Mouse (Mus musculus) midbrain, embryonic 13.5 days (tissue): ENCODE data around the gene Jak3. TPM values are rescaled to one million over a fixed set of nuclear protein-coding genes. Genes with fewer than 3 reads are reported as not detected.
"Not testable (repeated sequence)": the region's sequence is repeated elsewhere in the genome, so short reads cannot be mapped to it uniquely, and the experiment has no call there.

Experiments
- ATAC-seq: fragments of 200-750 bp; cut with Nextera tagmentation; 2 replicates; pipeline ENCODE4 v1.8.0; 2017; ENCODE audit warnings: mild to moderate bottlenecking, moderate TSS enrichment, moderate library complexity
- H3K27ac ChIP-seq: fragments of 300-500 bp; sonication (generic); 2 replicates; pipeline ENCODE4 v1.5.1; 2015; ENCODE audit warnings: inconsistent platforms, mild to moderate bottlenecking, moderate library complexity
- H3K27me3 ChIP-seq: fragments of 300-500 bp; sonication (generic); 2 replicates; pipeline ENCODE4 v1.6.1; 2015; ENCODE audit warnings: mild to moderate bottlenecking, inconsistent platforms
- H3K36me3 ChIP-seq: fragments of 300-500 bp; sonication (generic); 2 replicates; pipeline ENCODE4 v1.6.1; 2015; ENCODE audit warnings: mild to moderate bottlenecking, inconsistent platforms
- H3K4me1 ChIP-seq: fragments of 300-500 bp; sonication (generic); replicated peaks from 2 replicates; pipeline ENCODE4 v1.6.1; 2015; ENCODE audit warnings: inconsistent platforms
- H3K4me2 ChIP-seq: fragments of 300-500 bp; sonication (generic); replicated peaks from 2 replicates; pipeline ENCODE4 v1.6.1; 2015; ENCODE audit warnings: moderate library complexity, mild to moderate bottlenecking, inconsistent platforms
- H3K4me3 ChIP-seq: fragments of 300-500 bp; sonication (generic); replicated peaks from 2 replicates; pipeline ENCODE4 v1.5.1; 2015; ENCODE audit warnings: mild to moderate bottlenecking, inconsistent platforms
- H3K9ac ChIP-seq: fragments of 300-500 bp; sonication (generic); replicated peaks from 2 replicates; pipeline ENCODE4 v1.6.1; 2015; ENCODE audit warnings: mild to moderate bottlenecking, inconsistent platforms
- H3K9me3 ChIP-seq: fragments of 300-500 bp; sonication (generic); 2 replicates; pipeline ENCODE4 v1.6.1; 2016; ENCODE audit warnings: mild to moderate bottlenecking, inconsistent platforms
- WGBS: fragments of 180-500 bp; shearing (Covaris S2); methylation state at CpG from one replicate; pipeline ENCODE4 v1.1.7; 2015; 5-methylcytosine and 5-hydroxymethylcytosine counted together
- polyA plus RNA-seq: library from polyadenylated mRNA; unstranded; fragments of >200 nt; fragmentation: Nextera tagmentation; extraction: Ambion mirVana; gene quantifications from 2 replicates; pipeline ENCODE4 v1.2.1, GENCODE M21; 2015

The Jak3 gene
- polyA plus RNA-seq, 1 experiment from 2014 or later: 2.7 TPM

GRCm38 (mm10) chr8:71693166-71694041 lies 17.3 kb downstream of the Jak3 start:
- no peak overlapping the region for H3K27ac ChIP-seq
- H3K9ac ChIP-seq: no peak overlapping the region
- H3K9me3 ChIP-seq: no peaks in the 10 kb centered on the region
- H3K4me2 ChIP-seq: peak overlapping the region; percentile 27
- H3K4me3 ChIP-seq: peak overlapping the region; percentile 22
- no peaks in the 10 kb centered on the region for H3K36me3 ChIP-seq
- H3K4me1 ChIP-seq: peaks cover 12% of the 10 kb centered on the region
- 11% methylated on average over 67 of the region's 68 CpGs for WGBS
- ATAC-seq: 0 out of 2 replicates have a peak, but pooled peaks have one; percentile 19
- peaks cover 84% of the 10 kb centered on the region for H3K27me3 ChIP-seq

GRCm38 (mm10) chr8:71695456-71695855 lies 19.4 kb downstream of the Jak3 start:
- not testable (repeated sequence) for H3K36me3 ChIP-seq, H3K27ac ChIP-seq, ATAC-seq, H3K9ac ChIP-seq, H3K4me3 ChIP-seq, H3K4me2 ChIP-seq, H3K9me3 ChIP-seq
- H3K27me3 ChIP-seq: peaks cover 84% of the 10 kb centered on the region
- H3K4me1 ChIP-seq: peaks cover 12% of the 10 kb centered on the region
- 69% methylated on average over 12 of the region's 12 CpGs for WGBS

- H3K27ac ChIP-seq: no peak overlapping the region
- H3K4me1 ChIP-seq: no peaks in the 10 kb centered on the region; the same call in 1 of the 2 replicates
- peaks cover 80% of the 10 kb centered on the region for H3K27me3 ChIP-seq
- peak; percentile 34; the same call in 1 of the 2 replicates for ATAC-seq
- no peaks in the 10 kb centered on the region for H3K9me3 ChIP-seq
- H3K4me3 ChIP-seq: no peak overlapping the region
- no peak overlapping the region for H3K9ac ChIP-seq
- no peaks in the 10 kb centered on the region for H3K36me3 ChIP-seq
- WGBS: 13% methylated on average over 29 of the region's 29 CpGs
- H3K4me2 ChIP-seq: peak overlapping the region; percentile 11; the same call in 1 of the 2 replicates
Observed at GRCm38 (mm10) chr8:71700493-71701269, 24.6 kb downstream of the Jak3 start.

- Histone ChIP-seq H3K9me3 (no peaks in the 10 kb centered on the region), H3K36me3 (no peaks in the 10 kb centered on the region), H3K27ac (no peak within 1 kb of the TSS), H3K27me3 (peaks cover 76% of the 10 kb centered on the region), H3K9ac (no peak within 1 kb of the TSS), H3K4me2 (peak within 1 kb of the TSS; percentile 11; the same call in 1 of the 2 replicates), H3K4me3 (no peak within 1 kb of the TSS), H3K4me1 (no peaks in the 10 kb centered on the region; the same call in 1 of the 2 replicates)
- ATAC-seq: no peak
- WGBS: 26% methylated on average over 33 of the region's 34 CpGs
Observed at GRCm38 (mm10) chr8:71701414-71702086, 25.5 kb downstream of the Jak3 start, which contains the start of gene B3gnt3. TSS of gene B3gnt3 (minus strand) at chr8:71701789.

- WGBS: 35% methylated on average over 4 of the region's 4 CpGs
- H3K27me3 ChIP-seq: peaks cover 73% of the 10 kb centered on the region
Observed at GRCm38 (mm10) chr8:71702087-71702432, 26.0 kb downstream of the Jak3 start.

DNA sequence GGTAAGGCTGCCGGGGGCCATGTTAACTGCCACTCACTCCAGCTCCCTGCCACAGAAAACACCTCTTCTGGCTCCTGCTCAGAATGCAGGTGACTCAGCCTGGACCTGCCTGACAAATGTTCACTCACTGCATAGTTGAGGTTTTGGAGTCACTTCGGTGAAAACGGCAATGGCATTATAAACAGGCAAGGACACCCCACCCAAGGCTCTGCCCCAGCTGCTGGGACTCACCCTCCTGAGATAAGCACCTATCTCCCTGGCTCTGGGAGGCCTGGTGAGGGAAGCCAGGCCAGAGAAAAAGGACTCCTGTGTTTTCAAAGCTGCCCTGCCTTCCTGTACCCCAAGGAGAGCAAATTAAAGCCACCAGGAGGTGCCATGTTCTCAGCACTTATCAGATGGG lies 26.8 kb downstream of the Jak3 start:
- Histone ChIP-seq H3K4me1 (no peaks in the 10 kb centered on the region; the same call in 1 of the 2 replicates), H3K36me3 (no peaks in the 10 kb centered on the region), H3K4me3 (no peak overlapping the region), H3K27me3 (peaks cover 75% of the 10 kb centered on the region), H3K9me3 (no peaks in the 10 kb centered on the region), H3K4me2 (no peak overlapping the region), H3K9ac (no peak overlapping the region), H3K27ac (no peak overlapping the region)
- WGBS: 85% methylated on average over 3 of the region's 3 CpGs
- ATAC-seq: no peak

More at GRCm38 (mm10) chr8:71702087-71702432, 26.0 kb downstream of the Jak3 start:
- H3K27ac ChIP-seq: no peak overlapping the region
- no peak overlapping the region for H3K4me2 ChIP-seq
- no peak overlapping the region for H3K9ac ChIP-seq
- no peaks in the 10 kb centered on the region; the same call in 1 of the 2 replicates for H3K4me1 ChIP-seq
- no peak overlapping the region for H3K4me3 ChIP-seq
- no peaks in the 10 kb centered on the region for H3K36me3 ChIP-seq
- H3K9me3 ChIP-seq: no peaks in the 10 kb centered on the region
- ATAC-seq: no peak

DNA sequence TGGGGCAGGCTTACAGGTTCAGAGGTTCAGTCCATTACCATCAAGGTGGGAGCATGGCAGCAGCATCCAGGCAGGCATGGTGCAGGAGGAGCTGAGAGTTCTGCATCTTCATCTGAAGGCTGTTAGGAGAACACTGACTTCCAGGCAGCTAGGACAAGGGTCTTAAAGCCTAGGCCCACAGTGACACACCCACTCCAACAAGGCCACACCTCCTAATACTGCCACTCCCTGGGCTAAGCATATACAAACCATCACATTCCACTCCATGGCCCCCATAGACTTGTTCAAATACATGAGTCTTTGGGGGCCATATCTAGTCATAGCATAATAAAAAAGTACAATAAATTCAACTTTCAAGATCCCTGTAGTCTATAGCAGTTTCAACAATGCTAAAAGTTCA lies 27.3 kb downstream of the Jak3 start:
- H3K4me1 ChIP-seq, H3K9ac ChIP-seq, H3K4me3 ChIP-seq, H3K27ac ChIP-seq, H3K36me3 ChIP-seq, H3K9me3 ChIP-seq, ATAC-seq, H3K4me2 ChIP-seq: not testable (repeated sequence)
- H3K27me3 ChIP-seq: peaks cover 77% of the 10 kb centered on the region

GRCm38 (mm10) chr8:71707874-71708273 lies 31.8 kb downstream of the Jak3 start:
- Histone ChIP-seq H3K9ac (no peak overlapping the region), H3K4me2 (no peak overlapping the region), H3K9me3 (no peaks in the 10 kb centered on the region), H3K27ac (no peak overlapping the region), H3K4me1 (peaks cover 12% of the 10 kb centered on the region), H3K27me3 (peaks cover 45% of the 10 kb centered on the region), H3K4me3 (no peak overlapping the region), H3K36me3 (peaks cover 31% of the 10 kb centered on the region)
- 32% methylated on average over 8 of the region's 8 CpGs for WGBS
- no peak for ATAC-seq

DNA sequence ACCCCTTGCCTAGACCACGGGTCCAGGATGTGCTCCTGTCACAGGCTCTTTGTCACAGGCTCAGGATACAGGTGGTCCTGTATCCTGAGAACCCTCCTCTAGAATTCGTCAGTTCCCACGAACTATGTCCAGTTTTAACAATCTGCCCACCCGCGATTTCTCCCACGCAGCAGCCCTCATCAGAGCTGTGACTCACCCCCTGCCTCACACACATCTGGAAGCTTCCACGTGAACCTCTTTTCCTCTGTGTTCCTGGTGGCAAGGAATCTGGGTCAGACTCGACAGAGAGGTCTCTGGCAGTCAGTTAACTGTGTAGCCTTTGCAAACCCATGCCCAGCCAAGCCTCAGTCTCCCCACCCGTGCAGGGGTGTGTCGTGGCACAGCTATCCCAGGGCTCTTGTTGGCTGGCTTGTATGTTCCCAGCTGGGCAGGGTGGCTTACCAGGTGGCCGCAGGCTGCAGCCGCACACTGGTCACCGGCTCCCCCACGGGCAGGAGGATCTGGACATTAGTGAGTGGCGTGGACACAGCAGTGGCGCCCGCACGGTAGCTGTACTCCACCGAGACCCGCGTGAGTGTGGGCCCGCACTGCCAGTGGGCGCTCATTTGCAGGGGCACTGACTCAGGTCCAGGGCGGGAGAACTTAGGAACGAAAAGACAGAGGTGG lies 33.2 kb downstream of the Jak3 start:
- Histone ChIP-seq H3K27ac (no peak overlapping the region), H3K36me3 (peaks cover 45% of the 10 kb centered on the region), H3K9me3 (no peaks in the 10 kb centered on the region), H3K4me2 (peak overlapping the region; percentile 51), H3K4me3 (no peak overlapping the region; the same call in 1 of the 2 replicates), H3K4me1 (peaks cover 12% of the 10 kb centered on the region), H3K27me3 (peaks cover 32% of the 10 kb centered on the region), H3K9ac (no peak overlapping the region; the same call in 1 of the 2 replicates)
- peak; percentile 21; the same call in 1 of the 2 replicates for ATAC-seq
- WGBS: 38% methylated on average over 25 of the region's 25 CpGs

- 22% methylated on average over 25 of the region's 25 CpGs for WGBS
- H3K27me3 ChIP-seq: peaks cover 26% of the 10 kb centered on the region
- H3K4me3 ChIP-seq: peak overlapping the region; percentile 20
- H3K9me3 ChIP-seq: no peaks in the 10 kb centered on the region
- H3K27ac ChIP-seq: no peak overlapping the region
- peak overlapping the region; percentile 44 for H3K9ac ChIP-seq
- peak overlapping the region; percentile 51 for H3K4me2 ChIP-seq
- ATAC-seq: peak; percentile 78
- H3K4me1 ChIP-seq: peaks cover 12% of the 10 kb centered on the region
- H3K36me3 ChIP-seq: peaks cover 52% of the 10 kb centered on the region
Observed at GRCm38 (mm10) chr8:71709800-71710446, 33.8 kb downstream of the Jak3 start.

GRCm38 (mm10) chr8:71711574-71711973 lies 35.5 kb downstream of the Jak3 start:
- peaks cover 12% of the 10 kb centered on the region for H3K4me1 ChIP-seq
- peaks cover 66% of the 10 kb centered on the region for H3K36me3 ChIP-seq
- WGBS: 84% methylated on average over 2 of the region's 2 CpGs
- peaks cover 20% of the 10 kb centered on the region for H3K27me3 ChIP-seq
- H3K9me3 ChIP-seq: no peaks in the 10 kb centered on the region
- no peak overlapping the region for H3K4me3 ChIP-seq
- H3K27ac ChIP-seq: no peak overlapping the region
- ATAC-seq: no peak
- H3K9ac ChIP-seq: no peak overlapping the region
- H3K4me2 ChIP-seq: no peak overlapping the region
